Mouse (Mus musculus) CH12F3 (cell line): ENCODE results near the gene Zcwpw1.

ENCODE experiments used
- in situ Hi-C: fragments of 300-500 bp; cut with MboI; formaldehyde crosslinking; loops from 2 replicates; pipeline ENCODE4 v1.14.3; 2020; ENCODE audit warnings: low sequenced_read_pairs

The Zcwpw1 gene

DNA sequence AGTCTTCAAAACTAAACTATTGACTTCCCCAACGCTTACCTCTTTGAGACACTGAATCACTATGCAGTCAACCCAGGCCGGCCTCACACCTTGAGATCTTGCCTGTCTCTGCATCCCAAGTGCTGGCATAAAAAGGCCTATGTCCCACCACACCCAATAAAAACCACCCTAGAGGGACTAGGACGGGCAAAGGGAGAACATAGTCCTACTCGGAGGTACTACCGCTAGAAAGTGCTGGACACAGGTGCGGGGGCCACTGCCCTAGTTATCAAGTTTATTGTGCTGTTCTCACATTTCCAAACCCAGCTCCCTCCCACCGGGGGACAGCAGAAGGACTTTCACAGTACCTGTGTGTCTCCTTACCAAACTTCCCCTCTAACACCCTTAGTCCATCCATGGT is 5.9 kb upstream of the Zcwpw1 start:
- in situ Hi-C loops, result no loop called here

DNA sequence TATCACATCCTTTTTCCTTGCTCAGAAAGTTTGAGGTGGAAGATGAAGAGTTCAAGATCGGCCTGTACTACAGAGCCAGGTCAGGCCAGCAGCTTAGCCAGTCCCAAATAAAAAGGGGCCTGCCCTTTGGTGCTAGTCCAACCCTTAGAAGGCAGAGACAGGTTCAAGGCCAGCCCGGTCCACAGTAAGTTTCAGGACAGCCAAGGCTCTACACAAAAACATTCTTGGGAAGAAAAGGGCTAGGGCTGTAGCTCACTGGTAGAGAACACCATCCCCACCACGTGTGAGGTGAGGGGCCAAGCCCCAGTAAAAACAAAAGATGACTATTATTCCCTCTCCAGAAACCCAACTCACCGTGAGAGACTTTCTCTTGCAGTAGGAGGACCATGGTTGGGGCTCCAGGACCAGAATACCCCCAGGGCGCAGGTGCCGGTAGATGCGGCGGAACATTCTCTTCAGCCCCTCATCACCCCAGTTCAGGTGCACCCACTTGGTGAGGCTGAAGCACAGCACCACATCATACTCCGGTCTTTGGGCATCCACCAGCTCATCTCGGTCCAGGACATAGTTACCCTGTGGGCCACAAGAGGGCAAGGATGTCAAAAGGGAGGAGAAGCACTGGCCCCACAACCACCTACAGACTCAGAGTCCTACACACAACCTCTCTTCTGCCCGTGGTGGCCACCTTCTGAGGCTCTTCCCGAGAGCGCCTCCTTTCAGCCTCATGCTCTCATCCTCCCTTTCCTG is 4.6 kb upstream of the Zcwpw1 start:
- in situ Hi-C loops, result no loop called here

DNA sequence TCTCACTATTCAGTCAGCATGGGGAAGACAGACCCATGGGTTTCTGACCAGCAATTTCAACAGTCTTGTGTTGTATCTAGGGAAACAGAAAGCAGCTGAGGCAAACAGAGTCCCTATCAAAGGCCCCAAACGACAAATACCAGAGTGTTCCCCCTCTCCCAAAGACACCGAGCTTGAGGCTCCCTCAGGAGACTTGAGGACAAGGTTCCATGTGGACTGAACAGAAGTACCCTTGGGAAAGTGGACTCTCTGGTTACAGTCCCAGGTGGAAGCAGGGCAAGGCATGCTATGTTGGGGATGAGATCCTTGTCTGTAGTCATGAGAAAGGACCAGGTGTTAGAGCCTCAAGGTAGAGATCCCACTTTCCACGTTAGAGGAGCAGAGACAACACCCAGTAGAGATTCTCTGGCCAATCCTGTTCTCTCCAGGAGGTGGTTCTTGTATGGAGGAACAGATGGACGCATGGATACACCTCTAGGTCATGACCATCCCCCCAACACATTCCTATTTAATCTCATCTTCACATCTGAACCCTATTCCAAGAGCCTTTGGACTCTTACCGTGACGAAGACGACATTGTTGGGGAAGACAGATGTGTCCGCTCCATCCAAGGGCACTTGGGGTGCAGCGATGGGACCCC is 3.6 kb upstream of the Zcwpw1 start:
- in situ Hi-C loops, result no loop called here

DNA sequence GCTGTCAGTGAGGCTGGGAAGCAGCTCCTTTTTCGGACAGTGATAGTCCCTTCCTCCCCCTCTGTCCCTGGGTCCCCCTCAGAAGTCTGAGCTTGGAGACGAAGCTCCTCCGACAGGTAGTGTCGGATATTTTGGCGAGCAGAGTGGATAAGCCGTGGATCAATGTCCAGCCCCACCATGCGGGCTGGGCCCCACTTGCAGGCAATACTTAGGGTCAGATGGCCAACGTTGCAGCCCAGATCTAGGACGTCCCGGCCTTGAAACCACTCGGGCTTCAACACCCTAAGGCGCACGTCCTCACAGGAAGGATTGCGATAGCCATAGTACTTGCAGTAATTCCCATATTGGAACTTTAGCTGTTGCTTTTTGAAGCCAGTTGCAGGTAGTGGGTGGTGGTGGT is 3.1 kb upstream of the Zcwpw1 start:
- in situ Hi-C loops, result no loop called here

DNA sequence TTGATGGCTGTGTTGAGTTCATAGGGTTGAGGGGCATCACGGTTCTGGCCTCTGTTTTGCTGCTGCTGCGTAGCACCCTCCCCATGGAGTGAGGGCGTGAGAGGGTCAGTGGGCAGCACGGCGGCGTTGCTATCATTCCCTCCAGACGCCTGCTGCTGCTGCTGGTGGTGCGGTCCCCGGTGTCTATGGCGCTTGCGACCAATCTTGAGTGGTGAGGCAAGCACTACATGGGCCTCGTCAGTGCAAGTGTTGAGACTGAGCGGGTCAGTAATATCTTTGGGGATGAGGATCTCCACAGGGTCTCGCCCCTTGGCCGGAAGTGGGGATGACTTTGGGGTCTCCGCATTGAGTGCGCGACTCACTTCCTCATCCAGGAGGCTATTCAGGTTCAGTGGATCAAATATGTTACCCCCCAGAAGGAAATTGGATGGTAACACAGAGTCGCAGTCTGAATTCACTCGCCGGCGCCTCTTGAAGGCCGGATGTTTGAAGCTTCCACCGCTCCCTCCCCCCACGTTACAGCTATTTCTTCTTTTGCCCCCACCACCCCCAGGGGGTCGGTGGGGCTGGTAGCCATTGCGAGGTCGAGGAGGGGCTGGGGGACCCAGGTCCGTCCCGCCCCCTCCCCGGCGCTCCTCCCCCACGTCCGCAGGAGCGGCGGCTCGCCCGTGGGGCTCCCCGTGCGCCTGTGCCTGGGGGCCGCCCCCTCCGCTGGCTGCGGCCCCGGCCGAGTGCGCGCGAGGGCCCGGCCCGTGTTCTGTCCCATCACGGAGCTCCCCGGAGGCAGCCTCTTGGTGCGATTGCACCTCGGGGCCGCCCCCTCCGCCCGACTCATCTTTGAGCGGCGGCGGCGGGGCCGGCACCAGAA is 2.2 kb upstream of the Zcwpw1 start:
- in situ Hi-C loops, result no loop called here

DNA sequence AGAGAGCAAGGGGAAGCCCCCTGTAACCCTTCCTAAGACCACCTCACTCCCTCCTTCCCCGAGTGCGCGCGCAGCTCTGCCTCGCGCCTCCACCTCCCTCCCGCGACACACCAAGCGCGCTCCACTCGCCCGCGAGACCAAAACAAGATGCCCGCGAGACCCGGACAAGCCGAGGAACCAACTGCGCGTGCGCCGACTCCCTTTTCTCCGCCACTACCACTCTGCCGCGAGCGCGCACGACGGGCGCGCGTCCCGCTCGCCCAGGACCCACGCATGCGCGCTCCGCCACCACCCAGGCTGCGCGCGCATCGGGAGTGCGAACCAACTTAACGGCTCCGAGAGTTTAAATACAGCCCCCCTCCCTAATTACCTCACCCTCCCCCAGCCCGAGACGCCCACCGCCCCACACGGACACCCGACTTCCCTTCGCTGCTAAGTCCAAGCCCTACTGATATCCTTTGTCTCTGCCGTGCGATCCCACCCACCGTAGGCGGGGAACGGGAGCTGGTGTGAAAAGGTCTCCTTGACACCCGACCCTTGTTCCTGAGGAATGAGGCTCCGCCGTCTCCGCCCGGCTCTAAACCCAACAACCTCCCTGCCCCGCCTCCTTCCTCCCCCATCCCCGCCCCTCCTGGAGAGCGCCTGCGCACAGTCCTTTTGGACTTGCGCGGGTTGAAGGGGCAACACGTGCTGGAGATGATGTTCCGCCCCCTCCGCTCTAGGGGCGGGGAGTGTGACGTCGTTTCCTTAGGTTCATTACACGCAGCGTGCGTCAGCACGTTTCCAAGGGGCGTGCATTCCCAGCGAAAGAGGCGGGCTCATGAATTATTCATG is 1.3 kb upstream of the Zcwpw1 start:
- in situ Hi-C loops, result no loop called here

DNA sequence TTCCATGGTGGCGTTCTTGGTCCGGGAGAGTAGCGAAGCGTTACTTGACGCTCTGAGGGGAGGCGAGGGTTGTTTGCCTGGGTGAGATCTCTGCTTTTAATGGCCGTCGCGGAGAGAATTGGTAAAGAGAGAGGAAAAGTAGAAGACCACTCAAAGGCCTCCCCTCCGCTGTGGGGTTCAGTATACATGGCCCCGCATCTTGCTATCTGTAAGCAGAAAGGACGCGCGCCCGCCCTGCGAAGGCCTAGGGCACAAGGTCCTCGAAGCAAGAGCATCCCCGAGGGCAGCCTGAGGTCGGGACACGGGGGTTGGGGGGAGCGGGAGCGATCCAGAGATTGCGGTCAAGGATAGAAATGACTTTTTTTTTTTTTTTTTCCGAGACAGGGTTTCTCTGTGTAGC is 573 bp downstream of the Zcwpw1 start:
- in situ Hi-C loops, result no loop called here

DNA sequence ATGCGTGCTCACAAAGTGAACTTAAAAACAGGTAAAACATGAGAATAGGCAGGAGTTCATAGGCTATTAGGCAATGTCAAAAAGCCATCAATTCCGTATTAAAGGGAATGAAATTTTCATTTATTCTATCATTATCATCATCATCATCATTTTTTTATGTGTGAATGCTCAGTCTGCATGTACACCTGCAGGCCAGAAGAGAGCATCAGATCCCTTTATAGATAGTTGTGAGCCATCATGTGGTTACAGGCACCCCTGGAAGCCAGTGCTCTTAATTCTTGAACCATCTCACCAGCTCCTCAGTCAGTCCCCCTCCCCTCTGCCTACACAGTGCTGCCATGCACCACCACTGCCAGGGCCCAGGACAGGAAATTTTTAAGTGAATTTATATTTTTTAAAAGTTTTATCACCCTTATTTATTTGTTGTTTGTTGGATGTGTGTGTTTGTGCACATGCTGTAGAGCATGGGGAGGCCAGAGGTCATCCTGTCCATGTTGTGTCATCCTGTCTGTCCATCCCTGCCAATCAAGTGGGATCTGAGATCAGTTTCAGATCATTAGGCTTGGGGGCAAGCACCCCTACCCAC is 1.4 kb downstream of the Zcwpw1 start:
- in situ Hi-C loops, result no loop called here

DNA sequence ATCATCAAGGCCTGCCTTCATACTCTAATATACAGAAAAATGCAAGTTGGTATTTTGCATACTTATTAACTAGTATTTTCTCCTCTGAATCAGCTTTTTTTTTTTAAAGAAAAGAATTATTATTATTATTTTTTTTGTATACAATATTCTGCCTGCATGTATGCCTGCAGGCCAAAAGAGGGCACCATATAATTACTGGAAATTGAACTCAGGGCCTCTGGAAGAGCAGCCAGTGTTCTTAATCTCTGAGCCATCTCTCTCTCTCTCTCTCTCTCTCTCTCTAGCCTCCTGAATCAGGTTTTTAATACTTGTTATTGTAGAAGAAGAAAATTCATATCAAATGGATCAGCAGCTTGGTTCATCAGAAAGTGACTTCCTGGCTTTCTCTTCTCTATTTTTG is 4.0 kb downstream of the Zcwpw1 start:
- in situ Hi-C loops, result loop anchor here (5.0 kb wide), 1 partner anchor 86 kb away; no protein-coding TSS in a partner anchor

DNA sequence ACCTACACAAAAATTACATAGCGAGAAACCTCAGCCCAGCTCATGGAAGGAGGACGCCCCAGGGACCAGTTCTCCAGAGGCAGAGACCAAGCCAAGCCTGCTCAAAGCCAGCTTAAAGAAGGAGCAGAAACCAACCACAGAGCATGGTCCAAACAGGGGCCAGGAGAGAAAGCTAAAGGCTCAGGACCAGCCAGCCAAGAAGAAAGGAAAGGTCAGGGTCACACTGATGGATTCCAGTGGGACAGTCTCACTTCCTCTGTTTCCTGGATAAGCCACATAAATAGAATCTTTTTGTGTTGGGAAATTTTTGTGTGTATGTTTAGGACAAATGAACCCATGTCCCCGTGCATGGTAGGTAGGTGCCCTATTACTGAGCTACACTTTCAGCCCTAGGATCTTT is 9.0 kb downstream of the Zcwpw1 start:
- in situ Hi-C loops, result no loop called here

DNA sequence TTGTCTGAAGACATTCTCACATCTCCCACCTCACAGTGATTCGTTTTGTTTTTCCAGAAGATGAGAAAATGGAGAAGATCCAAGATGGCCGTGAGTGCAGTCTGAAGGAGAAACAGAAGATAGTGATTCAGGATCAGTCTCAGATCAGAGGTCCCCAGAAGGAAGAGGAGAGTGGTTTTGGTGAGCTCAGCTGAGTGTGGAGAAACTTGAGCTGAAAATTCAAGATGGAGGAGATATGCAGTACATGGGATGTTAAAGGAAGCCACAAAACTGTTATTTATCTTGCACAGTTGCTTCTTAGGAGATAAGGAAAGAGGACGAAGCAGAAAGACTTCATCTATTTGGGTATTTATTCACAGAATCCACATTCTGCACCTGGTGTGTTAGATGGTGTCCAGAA is 13.3 kb downstream of the Zcwpw1 start:
- in situ Hi-C loops, result no loop called here

DNA sequence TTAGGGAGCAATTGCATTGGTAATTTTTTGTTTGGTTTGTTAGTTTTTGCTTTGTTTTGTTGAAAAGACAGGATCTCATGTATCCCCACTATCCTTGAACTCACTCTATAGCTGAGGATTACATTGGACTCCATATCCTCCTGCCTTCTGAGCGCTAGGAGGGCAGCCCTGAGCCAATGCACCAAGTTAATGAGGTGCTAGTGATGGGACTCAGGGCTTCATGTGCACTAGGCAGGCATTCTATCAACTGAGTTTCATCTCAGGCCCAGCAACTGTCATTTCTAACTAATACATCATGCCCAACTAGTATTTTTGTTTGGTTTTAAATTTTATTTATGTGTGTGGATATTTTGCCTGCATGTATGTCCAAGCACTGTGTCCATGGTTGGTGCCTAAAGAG is 18.6 kb downstream of the Zcwpw1 start:
- in situ Hi-C loops, result no loop called here

DNA sequence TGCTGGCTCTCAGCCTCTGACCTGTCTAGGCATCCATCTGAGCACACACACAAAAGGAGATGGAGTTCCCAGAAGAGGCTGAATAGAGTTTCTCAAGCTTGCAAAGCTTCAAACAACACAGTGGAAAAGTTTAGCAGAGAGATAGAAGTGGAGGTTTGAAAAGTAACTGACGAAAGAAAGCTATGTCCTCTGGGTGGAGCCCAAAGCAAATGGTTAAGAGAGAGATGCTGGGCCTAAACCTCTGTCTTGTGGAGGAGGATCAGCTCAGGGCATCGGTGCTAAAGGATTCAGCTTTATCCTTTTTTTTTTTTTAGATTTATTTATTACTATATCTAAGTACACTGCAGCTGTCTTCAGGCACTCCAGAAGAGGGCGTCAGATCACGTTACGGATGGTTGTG is 20.7 kb downstream of the Zcwpw1 start:
- in situ Hi-C loops, result no loop called here

DNA sequence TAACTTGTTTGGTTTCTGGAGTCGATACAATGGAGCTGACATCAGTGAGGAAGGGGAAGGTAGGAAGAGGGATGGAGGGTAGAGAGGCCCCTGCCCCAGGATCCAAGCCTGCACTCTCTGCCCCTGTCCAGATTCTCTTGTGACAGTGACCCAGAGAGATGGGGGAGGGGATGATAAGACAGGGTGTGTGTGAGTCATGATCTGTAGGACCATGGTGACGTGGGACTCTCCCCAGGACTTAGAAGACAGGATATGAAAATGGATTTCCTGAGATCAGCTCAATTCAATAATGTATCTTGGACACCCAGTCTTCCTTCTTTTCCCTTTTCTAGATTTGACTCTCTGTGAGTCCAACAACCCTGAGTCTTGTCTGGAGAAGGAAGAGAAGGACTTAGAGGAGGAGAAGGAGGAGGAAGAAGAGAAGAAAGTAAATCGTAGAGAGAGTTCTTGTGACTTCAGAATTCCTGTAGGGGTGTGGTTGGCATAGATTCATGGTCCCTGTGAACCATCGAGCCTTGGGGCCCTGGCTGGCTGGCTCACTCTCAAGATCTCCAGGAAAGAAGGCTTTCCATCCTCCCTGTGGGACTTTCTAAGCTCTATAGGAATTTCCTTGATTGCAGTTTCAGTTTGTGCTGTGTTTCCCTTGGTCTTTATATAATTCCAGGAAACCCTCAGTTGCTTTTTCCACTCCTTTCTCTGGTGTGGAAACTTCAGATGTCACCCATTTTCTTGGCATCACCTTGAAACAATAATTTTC is 30.0 kb downstream of the Zcwpw1 start:
- in situ Hi-C loops, result no loop called here

DNA sequence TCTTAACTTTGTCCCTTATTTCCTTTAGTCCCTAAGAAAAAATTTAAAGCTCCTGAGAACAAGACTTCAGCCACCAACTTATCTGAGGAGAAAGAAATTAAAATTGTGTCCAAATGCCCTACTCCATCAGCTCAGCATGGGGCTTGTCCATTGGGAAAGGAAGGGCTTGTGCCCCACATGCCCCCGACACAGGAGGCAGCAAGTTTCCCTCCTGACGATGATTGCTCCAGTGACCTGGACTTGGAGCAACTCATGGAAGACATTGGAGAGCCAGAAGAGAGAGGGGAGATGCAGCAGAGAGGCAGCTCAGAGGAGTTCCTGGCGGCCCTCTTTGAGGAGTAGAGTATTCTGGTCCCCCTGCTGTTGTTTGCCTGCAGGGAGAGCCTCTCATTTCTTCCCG is 34.5 kb downstream of the Zcwpw1 start:
- in situ Hi-C loops, result no loop called here

DNA sequence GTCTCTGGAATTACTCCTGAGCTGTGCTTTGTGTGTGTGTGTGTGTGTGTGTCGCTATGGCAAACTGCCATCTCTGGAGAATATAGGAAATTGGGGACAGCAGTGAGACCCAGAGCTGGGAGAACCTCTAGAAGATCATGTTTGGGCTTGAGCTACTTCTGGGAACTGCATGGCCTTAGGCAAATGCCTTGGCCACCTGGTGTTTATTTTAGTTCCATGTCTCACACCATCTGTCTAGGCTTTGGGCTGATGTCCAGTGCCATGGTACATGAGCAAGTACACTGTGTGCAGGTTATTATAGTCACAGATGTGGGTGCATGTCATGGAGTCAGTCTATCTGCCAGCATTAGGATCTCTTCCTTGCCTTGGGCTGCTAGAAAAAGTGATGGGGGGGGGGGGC is 35.0 kb downstream of the Zcwpw1 start:
- in situ Hi-C loops, result no loop called here

DNA sequence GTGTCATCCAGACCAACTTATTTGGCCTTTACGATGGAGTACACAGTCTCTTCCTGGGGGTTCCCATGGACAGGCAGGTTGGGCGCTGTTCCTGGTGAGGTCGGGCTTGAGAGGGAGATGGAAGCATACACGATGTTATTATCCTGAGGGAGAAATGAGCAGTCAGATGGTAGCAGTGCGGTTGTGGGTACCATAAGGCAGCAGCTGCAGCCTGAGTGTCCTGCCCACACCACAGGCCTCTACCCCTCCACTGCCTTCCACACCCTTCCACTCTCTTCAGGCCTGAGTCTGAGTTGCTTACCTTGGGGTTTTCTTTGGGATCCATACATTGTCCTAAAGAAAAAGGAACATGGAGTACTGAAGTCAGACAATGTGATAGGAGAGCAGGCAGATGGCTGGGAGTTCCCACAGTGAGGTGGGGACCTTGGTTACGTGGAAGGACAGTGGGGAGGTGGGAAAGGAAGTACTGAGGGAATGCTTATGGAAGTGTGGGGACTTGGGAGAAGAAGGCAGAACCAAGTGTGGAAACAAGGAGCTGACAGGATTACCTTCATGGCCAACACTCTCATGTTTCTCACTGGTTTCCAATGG is 36.0 kb downstream of the Zcwpw1 start:
- in situ Hi-C loops, result no loop called here

DNA sequence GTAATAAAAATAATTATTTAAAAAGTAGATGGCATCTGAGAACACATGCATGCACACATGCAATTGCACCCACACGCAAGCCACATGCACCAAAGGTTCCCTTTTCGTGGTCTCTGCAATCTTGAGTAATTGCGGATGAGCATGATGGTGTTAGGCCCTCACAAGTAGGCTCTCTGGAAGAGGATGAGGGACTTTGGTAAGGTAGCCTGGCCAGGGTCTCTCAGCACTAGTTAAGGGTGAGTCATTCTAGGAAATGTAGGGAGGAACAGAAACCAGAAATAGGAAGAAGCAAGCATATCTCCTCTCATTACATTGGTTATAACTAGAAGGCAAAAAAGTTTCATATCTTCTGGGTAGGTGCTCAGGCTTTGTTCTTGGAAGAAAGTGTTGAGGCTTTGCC is 37.4 kb downstream of the Zcwpw1 start:
- in situ Hi-C loops, result no loop called here

DNA sequence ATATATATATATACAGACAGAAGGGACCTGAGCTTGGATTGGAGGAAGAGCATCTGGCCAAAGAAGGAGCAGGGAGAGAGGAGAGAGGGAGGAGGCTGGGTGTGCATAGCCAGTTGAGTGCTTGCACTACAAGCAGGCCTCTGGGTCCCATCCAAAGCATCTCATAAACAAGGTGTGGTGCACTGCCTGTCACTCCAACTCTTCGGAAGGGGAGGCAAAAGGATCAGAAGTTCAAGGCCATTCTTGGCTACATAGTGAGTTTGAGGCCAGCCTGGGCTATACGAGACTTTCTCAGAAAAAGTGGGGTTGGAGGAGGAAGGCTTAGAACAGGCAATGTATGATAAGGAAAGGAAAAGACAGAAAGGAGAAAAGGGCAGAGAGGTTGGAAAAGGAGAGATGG is 38.4 kb downstream of the Zcwpw1 start:
- in situ Hi-C loops, result no loop called here

DNA sequence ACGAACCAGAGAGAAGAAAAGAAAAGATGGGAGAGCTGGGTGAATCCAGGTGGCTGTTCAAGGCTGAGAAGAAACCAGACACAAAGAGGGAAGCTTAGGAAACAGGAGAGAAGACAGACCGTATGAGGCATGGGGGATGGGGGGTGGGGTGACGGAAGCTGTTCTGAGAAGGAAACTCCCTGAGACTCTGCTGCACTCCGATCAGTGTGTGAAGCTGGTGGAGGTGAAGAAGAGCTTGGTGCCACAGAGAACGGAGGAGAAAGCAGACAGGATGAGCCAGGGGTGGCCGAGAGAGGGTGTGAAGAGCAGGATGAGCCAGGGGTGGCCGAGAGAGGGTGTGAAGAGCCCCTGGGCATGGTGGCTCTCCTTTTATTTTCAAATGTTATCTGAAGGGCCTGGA is 38.8 kb downstream of the Zcwpw1 start:
- in situ Hi-C loops, result no loop called here
